Mouse (Mus musculus) stomach, postnatal 0 days (tissue): ENCODE measurements at regions not wholly inside any gene's neighbourhood (a gene's known extent, or its start where the extent isn't known, plus 50 kb on each side); places are given as distances from the start of the nearest gene placed in this dataset.
"Not testable (repeated sequence)": the region's sequence is repeated elsewhere in the genome, so short reads cannot be mapped to it uniquely, and the experiment has no call there.

ENCODE experiments used
- ATAC-seq: fragments of 200-750 bp; cut with Nextera tagmentation; 2 replicates; pipeline ENCODE4 v1.8.0; 2017; ENCODE audit not compliant: low FRiP score, low TSS enrichment
- DNase-seq: peaks from one replicate; pipeline ENCODE4 v3.0.0-alpha.2; 2016; ENCODE audit warnings: low spot score
- H3K27ac ChIP-seq: fragments of 300-500 bp; sonication (generic); replicated peaks from 2 replicates; pipeline ENCODE4 v1.5.1; 2014; ENCODE audit warnings: mild to moderate bottlenecking, control low read depth
- H3K27me3 ChIP-seq: fragments of 300-500 bp; sonication (generic); 2 replicates; pipeline ENCODE4 v1.6.1; 2014; ENCODE audit warnings: low read length; ENCODE audit not compliant: control insufficient read depth, insufficient read depth
- H3K36me3 ChIP-seq: fragments of 300-500 bp; sonication (generic); 2 replicates; pipeline ENCODE4 v1.6.1; 2014; ENCODE audit warnings: low read length, mixed read lengths; ENCODE audit not compliant: control insufficient read depth, insufficient read depth
- H3K4me1 ChIP-seq: fragments of 300-500 bp; sonication (generic); replicated peaks from 2 replicates; pipeline ENCODE4 v1.6.1; 2014; ENCODE audit warnings: antibody characterized with exemption; ENCODE audit not compliant: control insufficient read depth, insufficient read depth
- H3K4me2 ChIP-seq: fragments of 300-500 bp; sonication (generic); replicated peaks from 2 replicates; pipeline ENCODE4 v1.6.1; 2014; ENCODE audit warnings: low read depth, mild to moderate bottlenecking, control low read depth, moderate library complexity
- H3K4me3 ChIP-seq: fragments of 300-500 bp; sonication (generic); 2 replicates; pipeline ENCODE4 v1.5.1; 2014; ENCODE audit warnings: low read depth, low read length, control low read depth
- H3K9ac ChIP-seq: fragments of 300-500 bp; sonication (generic); 2 replicates; pipeline ENCODE4 v1.6.1; 2014; ENCODE audit warnings: mild to moderate bottlenecking, low read length, control low read depth, mixed read lengths
- H3K9me3 ChIP-seq: fragments of 300-500 bp; sonication (generic); 2 replicates; pipeline ENCODE4 v1.6.1; 2016; ENCODE audit warnings: low read length; ENCODE audit not compliant: control insufficient read depth
- CTCF ChIP-seq: IDR thresholded peaks from 2 replicates; pipeline ENCODE4 v1.5.1; 2016; ENCODE audit warnings: antibody characterized with exemption, low read depth, mild to moderate bottlenecking, moderate library complexity
- EP300 ChIP-seq: optimal IDR thresholded peaks from 2 replicates; pipeline ENCODE3; 2016; ENCODE audit warnings: antibody characterized with exemption
- WGBS: fragments of 180-500 bp; shearing (Covaris S2); extraction: QIAGEN DNeasy Blood & Tissue Kit; methylation state at CpG from one replicate; pipeline ENCODE4 v1.1.7; 2014; 5-methylcytosine and 5-hydroxymethylcytosine counted together

DNA sequence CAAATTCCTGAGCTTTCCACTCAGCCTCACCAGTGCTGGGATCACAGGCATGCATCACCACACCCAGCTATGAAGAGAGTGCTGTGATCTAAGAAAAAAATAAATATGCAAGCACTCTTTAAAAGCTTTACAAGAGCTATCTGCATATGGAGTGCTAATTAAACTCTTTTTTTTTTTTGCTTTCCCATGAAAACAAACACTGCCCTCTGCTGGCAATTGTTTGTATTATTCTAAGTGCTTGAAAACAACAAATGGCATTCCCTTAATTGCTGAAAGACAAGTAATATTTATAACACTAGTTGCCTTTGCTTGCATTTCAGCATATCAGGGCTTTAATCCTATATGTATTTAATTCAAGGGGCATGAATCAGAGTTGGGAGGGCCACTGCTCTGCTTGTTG is 91.8 kb downstream of the 5730507C01Rik start:
- TF ChIP-seq CTCF: peak; percentile 42
- not testable (repeated sequence) for H3K9ac ChIP-seq, DNase-seq, H3K4me1 ChIP-seq, H3K36me3 ChIP-seq, H3K4me2 ChIP-seq, H3K27ac ChIP-seq, H3K9me3 ChIP-seq, ATAC-seq, H3K4me3 ChIP-seq, H3K27me3 ChIP-seq

DNA sequence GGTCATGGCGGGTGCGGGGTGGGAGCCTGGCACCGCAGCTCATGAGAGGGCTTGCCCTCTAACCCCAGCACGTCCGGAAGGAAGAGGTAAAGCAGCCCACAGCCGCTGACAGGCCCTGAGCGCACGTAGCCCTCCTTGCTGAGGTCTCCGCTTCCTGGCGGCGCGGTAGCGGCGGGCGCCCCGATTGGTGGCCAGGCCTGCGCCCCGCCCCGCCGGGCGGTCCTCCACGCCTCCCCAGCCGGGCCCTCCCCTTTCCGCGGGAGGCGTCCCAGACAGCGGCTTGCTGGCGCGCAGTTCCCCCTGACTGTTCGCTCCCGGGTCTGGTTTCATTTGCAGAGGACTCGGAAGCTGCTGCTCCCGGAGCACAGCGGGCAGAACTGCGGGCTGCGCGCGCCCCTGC is 95.5 kb downstream of the 5730507C01Rik start:
- no peaks in the 10 kb centered on the region for H3K9me3 ChIP-seq
- WGBS: 3% methylated on average over 33 of the region's 38 CpGs
- H3K9ac ChIP-seq: peak overlapping the region; percentile 57
- H3K27me3 ChIP-seq: no peaks in the 10 kb centered on the region
- DNase-seq (peak; percentile 84), ATAC-seq (peak; percentile 81)
- TF ChIP-seq CTCF (no peak), EP300 (no peak)
- H3K27ac ChIP-seq: no peak overlapping the region
- no peaks in the 10 kb centered on the region for H3K4me1 ChIP-seq
- no peaks in the 10 kb centered on the region for H3K36me3 ChIP-seq
- H3K4me3 ChIP-seq: peak overlapping the region; percentile 58
- H3K4me2 ChIP-seq: peak overlapping the region; percentile 55

DNA sequence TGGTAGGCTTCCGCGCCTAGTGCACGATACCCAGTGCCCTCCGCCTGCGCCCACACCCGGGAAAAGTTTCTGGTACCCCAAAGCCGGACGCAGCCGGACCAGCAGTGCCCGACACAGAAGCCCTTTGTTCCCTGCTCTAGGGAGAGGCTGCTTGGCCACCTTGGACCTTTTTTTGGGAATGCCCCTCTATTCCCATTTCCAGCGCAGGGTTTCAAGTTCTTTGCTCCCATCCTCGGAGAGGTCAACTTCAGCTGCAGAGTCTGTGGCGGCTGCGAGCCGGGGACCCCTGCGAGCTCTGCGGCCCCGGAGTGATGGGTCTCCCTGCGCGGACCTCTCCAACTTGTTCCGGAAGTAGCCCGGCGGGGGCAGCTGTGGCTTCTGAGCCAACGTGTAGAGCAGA is 96.3 kb downstream of the 5730507C01Rik start:
- peak; percentile 13 for DNase-seq
- not testable (repeated sequence) for H3K36me3 ChIP-seq, H3K27ac ChIP-seq, ATAC-seq, H3K9ac ChIP-seq, H3K27me3 ChIP-seq, H3K9me3 ChIP-seq, H3K4me1 ChIP-seq
- H3K4me3 ChIP-seq: peak overlapping the region; percentile 58
- 1% methylated on average over 24 of the region's 24 CpGs for WGBS
- H3K4me2 ChIP-seq: peak overlapping the region; percentile 55
